Mouse (Mus musculus) left cerebral cortex, adult 2 months (tissue): ENCODE measurements at regions not wholly inside any gene's neighbourhood (a gene's known extent, or its start where the extent isn't known, plus 50 kb on each side); places are given as distances from the start of the nearest gene placed in this dataset.

Experiments used
- DNase-seq, 2 experiments: peaks; one replicate each; pipeline ENCODE4 v3.0.0; 2021 to 2022; ENCODE audit warnings: low spot score in 2 of 2, mixed read lengths in 1 of 2; ENCODE audit errors: extremely low spot score in 1 of 2
- H3K27ac ChIP-seq: fragments of 200-600 bp; 2 replicates; pipeline ENCODE4 v1.8.1; 2022
- H3K4me3 ChIP-seq: fragments of 200-600 bp; 2 replicates; pipeline ENCODE4 v1.8.1; 2022
- CTCF ChIP-seq: fragments of 200-600 bp; IDR thresholded peaks from 2 replicates; pipeline ENCODE4 v1.8.1; 2022; ENCODE audit warnings: antibody characterized with exemption, mild to moderate bottlenecking, moderate library complexity
- intact Hi-C: fragments of 180-260 bp; cut with DNase I; formaldehyde crosslinking; loops from one replicate; pipeline ENCODE4 v1.15.1; 2025

DNA sequence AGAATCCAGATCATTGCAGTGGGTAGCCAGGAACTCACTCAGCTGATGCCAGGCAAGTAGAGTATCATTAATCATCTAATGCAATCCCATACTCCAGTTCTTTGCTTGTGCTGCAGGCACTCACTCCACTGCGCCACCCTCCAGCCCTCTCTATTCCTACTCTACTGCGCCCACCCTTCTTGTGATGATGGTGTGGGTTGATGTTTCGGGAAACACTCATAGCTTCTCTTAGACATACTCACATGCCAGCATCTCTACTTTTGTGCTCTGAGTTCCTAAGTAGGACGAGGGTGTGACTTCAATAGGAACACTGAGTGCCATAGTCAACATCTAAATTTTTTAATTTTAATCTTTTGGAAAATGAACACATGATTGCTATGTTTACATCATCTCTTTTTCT is 57.7 kb upstream of the Rgma start:
- H3K27ac ChIP-seq: no peak overlapping the region
- TF ChIP-seq CTCF: no peak
- no peak for DNase-seq
- H3K4me3 ChIP-seq: no peak overlapping the region
- intact Hi-C loops: no loop called here

- DNase-seq: no peak
- Histone ChIP-seq H3K4me3 (no peak overlapping the region), H3K27ac (no peak overlapping the region)
- intact Hi-C loops: no loop called here
- TF ChIP-seq CTCF: no peak
Observed at GRCm38 (mm10) chr7:73319004-73319403, 56.3 kb upstream of the Rgma start.

DNA sequence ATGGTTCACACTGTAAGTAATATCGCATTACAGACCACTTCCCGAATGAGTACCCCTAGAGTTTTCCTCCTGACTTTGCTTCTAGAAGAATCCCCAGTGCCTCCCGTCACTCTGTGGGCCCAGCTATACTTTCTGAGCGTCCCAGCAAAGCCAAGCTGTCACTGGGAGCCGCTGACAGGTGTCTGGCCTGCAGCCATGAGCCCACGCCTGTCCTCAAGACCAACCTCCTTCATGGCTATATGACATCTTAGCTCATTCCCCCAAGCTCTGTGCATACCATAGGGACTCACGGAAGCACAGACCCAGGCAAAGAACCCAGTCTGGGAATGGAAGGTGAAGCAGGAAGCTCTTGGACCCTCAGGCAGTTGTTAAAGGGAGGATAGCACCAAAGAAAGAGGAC is 55.3 kb upstream of the Rgma start:
- TF ChIP-seq CTCF: no peak
- DNase-seq: no peak
- intact Hi-C loops: no loop called here
- Histone ChIP-seq H3K27ac (no peak overlapping the region), H3K4me3 (no peak overlapping the region)

DNA sequence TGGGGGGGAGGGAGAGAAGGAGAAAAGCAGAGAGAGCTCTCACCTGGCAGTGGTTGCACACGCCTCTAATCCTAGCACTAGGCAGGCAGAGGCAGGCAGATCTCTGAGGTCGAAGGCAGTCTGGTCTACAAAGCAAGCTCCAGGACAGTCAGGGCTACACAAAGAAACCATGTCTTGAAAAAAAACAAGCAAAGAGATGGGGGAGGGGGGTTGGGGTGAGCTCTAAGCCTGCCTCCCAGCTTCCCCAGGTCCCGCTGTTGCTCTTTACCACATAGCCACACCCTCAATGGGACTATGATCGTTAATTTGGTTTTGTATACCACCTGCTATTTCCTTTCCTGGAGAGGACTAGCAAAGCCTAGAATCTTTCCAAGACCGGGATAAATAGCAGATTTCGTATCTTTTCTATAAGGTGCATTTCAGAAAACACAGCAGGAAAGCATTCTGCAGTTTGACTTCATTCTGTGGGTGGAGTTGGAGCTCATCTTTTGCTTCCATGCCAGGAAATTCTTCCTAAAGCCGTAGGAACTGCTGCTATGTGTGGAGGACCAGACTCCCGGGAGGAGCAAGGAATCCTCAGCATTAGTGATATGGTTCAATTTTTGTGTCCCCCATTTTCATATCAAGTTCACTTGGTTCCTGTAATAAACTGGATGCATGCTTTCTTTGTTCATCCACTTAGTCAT is 52.7 kb upstream of the Rgma start:
- Histone ChIP-seq H3K4me3 (no peak overlapping the region), H3K27ac (peak overlapping the region; percentile 3; the same call in 1 of the 2 replicates)
- intact Hi-C loops: no loop called here
- TF ChIP-seq CTCF: no peak
- no peak for DNase-seq

GRCm38 (mm10) chr7:73323556-73323955 is 51.8 kb upstream of the Rgma start:
- TF ChIP-seq CTCF: no peak
- DNase-seq: no peak
- intact Hi-C loops: no loop called here
- Histone ChIP-seq H3K4me3 (no peak overlapping the region), H3K27ac (no peak overlapping the region)

DNA sequence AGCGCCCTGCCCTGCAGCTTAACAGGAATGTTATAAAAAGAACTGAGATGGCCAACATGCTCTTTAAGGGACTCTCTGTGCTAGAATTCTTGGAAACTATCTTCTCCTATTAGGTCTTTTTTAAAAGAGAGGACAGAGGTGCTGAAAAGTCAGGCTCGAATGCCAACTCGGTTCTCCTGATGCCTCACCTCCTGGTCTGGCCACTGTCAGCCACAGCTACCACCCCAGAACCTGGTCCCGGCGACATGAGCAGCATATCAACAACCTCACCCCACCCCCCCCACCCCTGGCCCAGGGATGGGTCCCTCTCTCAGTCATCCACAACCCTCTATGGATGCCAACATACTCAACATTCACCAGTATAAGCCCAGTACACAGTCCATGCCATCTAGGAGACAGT is 49.8 kb upstream of the Rgma start:
- no peak for DNase-seq
- intact Hi-C loops: loop anchor here (5.0 kb wide), 1 partner anchor 288 kb away; no protein-coding TSS in a partner anchor
- H3K27ac ChIP-seq: no peak overlapping the region
- no peak for TF ChIP-seq CTCF
- H3K4me3 ChIP-seq: no peak overlapping the region
